Mouse (Mus musculus): Measurements from ENCODE around the gene F2rl1. TPM values are rescaled to one million over a fixed set of nuclear protein-coding genes. Genes with fewer than 3 reads are reported as not detected.

The F2rl1 gene
- polyA plus RNA-seq, 1 experiment from 2014 or later: not detected

Other genes starting within 250 kb of the F2rl1 start
- gene Zbed3, start 201.6 kb downstream of the F2rl1 start, polyA plus RNA-seq (2014; fragmentation: Nextera tagmentation; extraction: Ambion mirVana): 57.2 and 62.8 TPM in 2 replicates
- gene Aggf1, start 149.9 kb downstream of the F2rl1 start, polyA plus RNA-seq (2014; fragmentation: Nextera tagmentation; extraction: Ambion mirVana): 46.3 and 52.9 TPM in 2 replicates
- 0.82 and 1.2 TPM in 2 replicates for gene Crhbp, start 80.3 kb downstream of the F2rl1 start, polyA plus RNA-seq (2014; fragmentation: Nextera tagmentation; extraction: Ambion mirVana)
- gene S100z, start 46.5 kb downstream of the F2rl1 start, polyA plus RNA-seq (2014; fragmentation: Nextera tagmentation; extraction: Ambion mirVana): not detected in 2 replicates
- 134 and 146 TPM in 2 replicates for gene F2r, start 93.3 kb upstream of the F2rl1 start, polyA plus RNA-seq (2014; fragmentation: Nextera tagmentation; extraction: Ambion mirVana)
- 2.6 and 4.2 TPM in 2 replicates for gene F2rl2, start 171.6 kb upstream of the F2rl1 start, polyA plus RNA-seq (2014; fragmentation: Nextera tagmentation; extraction: Ambion mirVana)